Mouse (Mus musculus) kidney, postnatal 14 days (tissue): ENCODE results near the gene Rasgrp2.

Experiments used
- DNase-seq: peaks from one replicate; pipeline ENCODE4 v3.0.0; 2022; ENCODE audit warnings: mixed read lengths

The Rasgrp2 gene

DNA sequence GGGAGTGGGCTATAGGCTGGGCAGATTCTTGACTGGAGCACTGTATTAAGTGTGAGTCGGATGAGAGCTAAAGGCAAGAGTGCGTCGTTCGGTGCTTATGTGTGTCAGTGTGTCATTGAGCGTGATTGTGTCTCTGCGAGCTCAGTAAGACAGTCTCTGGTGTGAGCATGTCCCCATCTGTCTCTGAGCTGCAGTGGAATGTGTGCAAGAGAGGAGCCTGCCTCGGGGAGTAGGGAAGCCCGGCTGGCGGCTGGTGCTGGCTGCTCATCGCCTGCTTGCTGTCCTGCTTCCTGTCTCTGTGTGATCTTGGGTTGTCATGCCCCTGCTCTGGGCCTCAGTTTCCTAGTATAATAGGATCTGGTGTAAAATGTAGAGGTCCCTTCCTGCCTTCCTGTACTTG, 43.9 kb downstream of the Rasgrp2 start:
- DNase-seq: no peak

DNA sequence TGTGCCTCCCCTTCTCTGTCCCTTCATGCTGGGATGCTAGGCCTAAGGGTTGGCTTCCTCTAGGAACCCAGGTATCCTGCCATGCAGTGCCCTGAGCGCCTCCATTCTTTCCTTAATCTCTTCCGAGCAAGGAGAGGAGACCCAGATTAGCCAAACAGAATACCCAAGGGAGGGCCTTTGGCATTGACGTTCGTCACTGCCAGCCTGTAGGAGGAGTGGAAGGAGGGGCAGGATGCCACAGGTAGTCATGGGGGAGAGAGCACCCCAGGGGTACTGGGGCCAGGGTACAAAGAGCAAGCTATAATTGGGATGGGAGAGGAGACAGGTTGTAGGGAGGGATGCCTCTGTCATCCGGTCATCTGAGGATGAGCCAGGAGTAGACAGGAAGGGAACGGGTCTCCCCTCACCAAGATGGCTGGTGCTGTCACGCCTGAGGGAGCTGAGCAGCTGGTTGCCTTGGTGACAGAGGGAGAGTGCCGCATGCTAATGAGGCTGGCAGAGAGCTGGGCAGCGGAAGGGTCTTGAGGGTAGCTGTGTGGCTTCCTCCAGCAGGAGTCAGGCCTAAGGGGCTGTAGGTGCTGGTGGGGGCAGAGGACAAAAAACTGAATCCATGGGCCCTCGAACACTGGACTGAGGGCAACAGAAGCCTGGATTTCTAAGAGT, 46.8 kb downstream of the Rasgrp2 start:
- DNase-seq: no peak

DNA sequence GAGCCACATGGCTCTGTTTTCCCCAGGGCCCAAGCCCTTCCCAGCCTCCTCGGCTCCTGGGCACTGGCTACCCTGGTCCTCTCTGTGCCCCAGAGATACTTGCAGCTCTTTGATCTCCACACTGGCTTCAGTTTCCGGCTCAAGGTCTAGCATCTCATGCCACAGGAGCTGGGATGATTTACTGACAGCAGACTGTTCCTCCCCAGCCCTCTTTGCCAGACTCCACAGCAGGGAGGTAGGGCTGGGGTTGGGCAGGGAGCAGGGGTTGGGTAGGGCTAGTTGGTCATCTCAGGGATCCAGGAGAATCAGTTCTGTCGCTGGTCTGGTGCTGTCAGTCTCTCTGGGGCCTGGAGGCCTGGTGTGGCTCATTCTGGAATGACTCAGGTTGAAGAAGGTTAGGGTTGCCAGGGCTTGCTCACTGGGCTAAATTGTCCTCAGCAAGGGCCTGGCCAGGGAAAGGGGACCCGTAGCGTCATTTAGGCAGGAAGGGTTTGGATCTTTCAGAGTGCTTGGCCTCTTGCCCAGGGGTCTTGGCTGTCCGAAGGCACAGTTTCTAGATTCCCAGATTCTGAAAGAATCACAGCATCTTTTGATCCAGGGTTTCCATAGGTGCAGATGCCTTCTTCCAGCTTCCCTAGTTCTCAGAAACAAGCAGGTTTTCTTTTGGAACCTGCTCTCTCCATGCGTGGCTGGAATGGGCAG, 47.7 kb downstream of the Rasgrp2 start:
- DNase-seq: no peak

- no peak for DNase-seq
Observed at GRCm38 (mm10) chr19:6448752-6449151, 49.6 kb downstream of the Rasgrp2 start.

DNA sequence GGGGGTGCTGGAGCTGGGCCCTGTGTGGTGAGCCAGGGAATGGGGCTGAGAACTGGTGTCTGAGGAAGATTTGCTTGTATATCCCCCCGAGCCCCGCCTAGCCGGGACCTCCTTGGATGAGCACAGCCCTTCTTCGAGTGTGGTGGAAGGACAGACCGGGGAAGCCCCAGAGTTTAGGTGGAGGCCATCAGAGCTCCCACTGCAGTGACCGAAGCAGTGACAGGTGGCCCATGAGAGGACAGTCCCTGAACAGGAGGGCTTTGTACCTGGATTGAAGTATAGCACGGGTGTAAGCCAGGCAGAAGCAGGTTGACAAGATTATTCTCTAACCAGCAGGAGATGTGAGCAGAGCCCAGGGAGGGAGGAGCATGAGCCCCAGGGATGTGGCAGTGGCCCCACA, 50.7 kb downstream of the Rasgrp2 start:
- no peak for DNase-seq

DNA sequence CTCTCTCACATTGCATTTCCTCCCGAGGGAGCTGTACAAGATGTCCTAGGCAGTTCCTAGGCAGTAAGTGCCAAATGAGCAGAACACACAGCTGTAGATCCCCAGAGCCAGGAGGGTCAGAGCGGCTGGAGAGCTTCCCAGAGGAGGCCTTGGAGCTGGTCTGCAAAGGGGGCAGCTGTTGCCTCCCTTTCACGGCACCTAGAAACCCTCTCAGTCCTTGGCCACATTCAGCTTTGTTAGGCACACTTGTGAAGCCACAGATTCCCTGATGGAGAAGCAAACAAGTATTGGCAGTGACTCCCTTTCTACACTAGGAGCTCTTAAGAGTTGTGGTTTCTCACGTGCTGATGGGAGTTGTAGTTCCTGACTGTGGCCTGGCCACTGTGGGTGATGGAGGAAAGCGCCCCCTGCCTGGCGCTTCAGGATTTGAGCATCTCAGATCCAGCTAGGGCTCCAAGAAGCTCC, 52.9 kb downstream of the Rasgrp2 start:
- DNase-seq: peak; percentile 88

DNA sequence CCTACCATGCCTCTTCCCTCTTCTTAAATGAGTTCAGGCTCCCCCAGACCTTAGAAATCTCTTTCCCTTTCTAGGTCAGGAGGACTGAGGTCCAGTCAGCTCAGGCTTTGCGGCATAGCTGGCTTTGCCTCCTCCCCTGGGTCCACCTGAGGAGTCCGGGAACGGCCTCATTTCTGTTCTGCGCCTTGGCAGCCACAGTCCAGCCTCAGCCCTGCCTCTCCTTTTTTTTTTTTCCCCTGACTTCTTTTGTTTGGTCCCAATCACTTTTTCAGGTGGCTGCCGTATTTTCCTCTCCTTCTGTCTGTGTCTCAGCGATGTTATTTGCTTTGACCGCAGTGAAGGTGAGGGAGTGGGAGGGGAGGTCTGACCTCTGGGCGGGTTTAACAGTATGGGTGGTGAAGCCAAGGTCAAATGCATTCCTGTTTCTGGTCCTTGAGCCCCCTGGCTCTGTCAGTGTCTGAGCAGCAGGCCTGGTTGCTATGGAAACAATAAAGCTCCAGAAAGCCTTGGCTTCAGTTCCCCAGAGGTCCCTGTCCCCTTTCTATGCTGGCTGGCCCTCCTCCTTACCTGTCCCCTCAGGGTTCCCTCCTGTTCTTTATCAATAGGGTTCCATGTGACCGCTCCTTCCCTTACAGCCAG, 53.7 kb downstream of the Rasgrp2 start:
- DNase-seq: no peak

- no peak for DNase-seq
Observed at GRCm38 (mm10) chr19:6453349-6453748, 54.2 kb downstream of the Rasgrp2 start.

DNA sequence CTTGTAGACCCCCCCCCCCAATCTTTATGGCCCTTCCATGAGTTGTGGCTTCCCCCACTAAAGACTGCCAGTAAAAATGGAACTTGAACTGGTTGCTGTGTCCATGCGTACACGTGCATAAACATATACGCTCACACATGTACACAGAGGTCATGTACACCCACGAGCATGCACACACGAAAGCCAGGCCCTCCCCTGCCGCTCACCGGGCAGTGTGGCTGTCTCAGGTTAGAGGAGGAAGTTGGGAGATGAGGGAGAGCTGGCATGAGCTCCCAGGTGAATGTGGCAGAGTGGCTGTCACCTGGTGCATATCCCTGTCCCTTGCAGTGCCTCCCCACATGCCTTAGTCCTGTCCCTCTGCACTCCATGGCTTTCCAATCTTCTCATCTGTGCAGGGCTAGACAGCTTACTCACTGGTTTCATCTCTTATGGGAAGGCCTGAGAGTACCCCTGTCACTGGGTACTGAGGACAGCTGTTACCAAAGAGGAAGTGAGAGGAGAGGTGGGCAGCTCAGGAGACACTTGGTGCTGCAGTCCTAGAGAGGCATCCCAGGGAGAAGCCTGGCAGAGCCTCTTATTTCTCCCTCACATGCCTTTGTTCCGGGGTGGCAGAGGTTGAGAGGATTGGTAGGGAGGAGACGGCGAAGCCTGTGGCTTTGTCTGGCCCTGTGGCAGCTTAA, 55.0 kb downstream of the Rasgrp2 start:
- no peak for DNase-seq

GRCm38 (mm10) chr19:6459504-6459903, 60.4 kb downstream of the Rasgrp2 start:
- no peak for DNase-seq

DNA sequence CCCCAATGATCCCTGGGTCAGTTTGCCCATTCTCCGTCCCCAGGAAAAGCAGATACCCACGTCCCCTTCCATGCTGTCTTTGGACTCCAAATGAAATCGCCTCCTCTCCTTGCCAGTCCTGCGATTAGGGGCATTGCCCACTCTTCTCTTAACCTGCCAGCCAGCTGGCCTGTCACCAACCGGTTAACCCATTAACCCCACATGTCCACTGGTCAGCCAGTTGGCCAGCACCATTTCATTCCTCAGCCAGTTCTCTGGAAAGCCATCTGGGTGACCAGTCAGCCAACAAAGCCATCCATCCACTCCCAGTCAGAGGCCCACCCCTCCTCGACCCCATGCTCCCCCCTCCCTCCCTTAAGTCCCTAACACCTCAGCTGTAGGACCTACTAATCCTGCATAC, 63.7 kb downstream of the Rasgrp2 start:
- DNase-seq: no peak

DNA sequence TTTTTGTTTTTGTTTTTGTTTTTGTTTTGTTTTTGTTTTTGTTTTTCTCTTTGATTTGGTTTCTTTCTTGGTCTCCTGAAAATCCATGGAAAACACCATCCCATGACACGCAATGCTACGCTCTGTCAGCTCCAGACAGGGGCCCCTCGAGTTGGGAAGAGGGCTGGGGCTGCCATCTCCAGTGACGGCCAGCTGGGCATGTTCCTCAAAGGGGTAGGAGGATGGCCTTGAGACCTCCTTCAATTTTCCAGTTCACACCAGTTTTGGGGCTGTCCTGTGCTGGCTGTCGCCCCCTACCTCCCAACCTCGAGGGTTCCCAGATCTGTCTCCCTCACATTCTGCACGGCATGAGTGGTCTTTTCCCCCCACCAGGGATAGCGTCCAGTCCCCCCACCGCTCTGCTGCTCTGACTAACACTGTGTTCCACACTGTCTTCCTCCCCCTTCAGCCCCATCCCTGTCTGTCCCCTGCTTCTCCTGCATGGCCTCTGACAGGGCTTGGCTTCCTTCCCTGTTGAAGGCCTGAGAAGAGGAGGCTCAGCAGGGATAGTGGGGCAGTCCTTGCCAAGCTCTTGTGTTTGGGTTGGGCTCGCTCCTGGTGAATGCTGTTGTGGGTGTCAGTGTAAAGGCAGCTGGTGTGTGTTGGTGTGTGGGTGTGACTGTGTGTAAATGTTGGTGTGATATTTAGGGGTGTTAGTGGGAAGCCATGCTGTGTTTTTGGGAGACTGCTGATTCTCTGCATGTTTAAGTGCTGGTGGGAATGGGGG, 65.3 kb downstream of the Rasgrp2 start:
- no peak for DNase-seq
